Mouse (Mus musculus): ENCODE measurements around the gene Sqor. TPM values are rescaled to one million over a fixed set of nuclear protein-coding genes. Genes with fewer than 3 reads are reported as not detected.

Gene Sqor
- polyA plus RNA-seq, 1 experiment, result 7.9 TPM

DNA sequence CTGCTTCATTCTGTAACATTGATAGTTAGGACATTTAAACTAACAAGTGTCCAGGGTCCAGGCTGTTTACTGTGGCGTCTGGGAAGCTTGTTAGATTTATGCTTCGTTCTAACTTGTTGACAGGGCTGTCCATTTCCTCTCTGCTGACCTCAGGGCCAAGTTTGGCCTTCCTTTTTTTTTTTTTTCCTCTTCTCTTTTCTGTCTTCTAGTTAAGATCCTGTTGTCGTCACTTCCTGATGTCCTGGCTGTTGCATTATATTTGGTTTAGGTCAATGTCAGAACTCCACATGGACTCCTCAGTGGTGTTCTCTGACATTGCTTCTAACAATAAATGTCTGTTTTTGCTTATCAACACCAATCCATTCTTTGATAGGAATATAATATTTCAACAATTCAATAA, 15.4 kb downstream of the Sqor start:
- no peak for DNase-seq (ENCODE audit: low read depth in 1 of 2, low spot score in 2 of 2)
- no peaks in the 10 kb centered on the region for H3K4me1 ChIP-seq (ENCODE audit: control insufficient read depth, insufficient read depth, insufficient read length)
- no peak overlapping the region for H3K4me3 ChIP-seq (ENCODE audit: extremely low read depth, insufficient read depth, insufficient read length)
- TF ChIP-seq CTCF (IDR thresholded peaks at IDR 0.05; ENCODE audit: extremely low read depth, insufficient read depth, insufficient read length, insufficient replicate concordance) (no peak), POLR2A (IDR thresholded peaks at IDR 0.05; ENCODE audit: low read depth, low read length) (no peak)
- WGBS, result 44% methylated on average over 3 of the region's 3 CpGs
- H3K36me3 ChIP-seq (ENCODE audit: control insufficient read depth, insufficient read depth, low read length), result no peaks in the 10 kb centered on the region
- no peaks in the 10 kb centered on the region for H3K27me3 ChIP-seq (ENCODE audit: control insufficient read depth, insufficient read depth, low read length)
- no peak overlapping the region for H3K27ac ChIP-seq (ENCODE audit: insufficient read depth, low read length)

DNA sequence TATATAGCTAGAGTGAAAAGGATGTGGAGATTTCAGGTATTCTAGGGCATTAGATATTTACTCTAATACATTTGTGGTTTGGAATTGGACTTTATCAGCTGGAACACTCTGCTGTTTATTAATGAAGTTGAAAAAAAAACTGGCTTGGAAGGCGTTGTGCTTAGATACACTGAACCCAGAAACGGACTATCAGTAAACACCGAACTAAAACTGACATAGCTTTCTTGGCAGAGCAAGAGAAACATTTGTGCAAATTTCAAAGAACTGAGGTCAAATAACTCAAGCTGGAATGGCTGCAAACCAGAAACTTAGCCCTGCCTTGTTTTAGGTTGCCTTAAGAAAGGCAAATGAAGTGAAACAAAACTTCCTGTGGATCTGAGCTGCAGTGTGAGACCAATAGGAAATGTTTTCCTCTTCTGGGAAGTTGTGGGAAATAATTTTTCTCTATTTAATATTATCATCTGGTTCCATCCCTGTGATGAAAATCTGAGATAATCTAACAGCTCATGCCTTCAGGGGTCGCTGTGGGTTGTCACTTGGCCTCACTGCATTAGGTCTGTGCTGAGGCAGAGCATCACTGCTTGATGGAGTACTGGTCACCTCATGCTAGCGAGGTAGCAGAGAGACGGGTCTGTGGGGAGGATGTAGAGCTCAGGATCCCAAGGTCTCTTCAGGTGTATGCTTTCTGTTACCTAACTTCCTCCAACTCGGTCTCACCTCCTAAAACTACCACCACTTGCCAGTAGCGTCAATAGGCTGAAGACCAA, 16.7 kb downstream of the Sqor start:
- Histone ChIP-seq H3K4me3 (ENCODE audit: extremely low read depth, insufficient read depth, insufficient read length) (no peak overlapping the region), H3K4me1 (ENCODE audit: control insufficient read depth, insufficient read depth, insufficient read length) (no peaks in the 10 kb centered on the region), H3K27me3 (ENCODE audit: control insufficient read depth, insufficient read depth, low read length) (no peaks in the 10 kb centered on the region), H3K36me3 (ENCODE audit: control insufficient read depth, insufficient read depth, low read length) (no peaks in the 10 kb centered on the region), H3K27ac (ENCODE audit: insufficient read depth, low read length) (no peak overlapping the region)
- no peak for DNase-seq (ENCODE audit: low read depth in 1 of 2, low spot score in 2 of 2)
- no peak for TF ChIP-seq POLR2A (IDR thresholded peaks at IDR 0.05; ENCODE audit: low read depth, low read length)
- WGBS, result 75% methylated on average over 8 of the region's 8 CpGs

DNA sequence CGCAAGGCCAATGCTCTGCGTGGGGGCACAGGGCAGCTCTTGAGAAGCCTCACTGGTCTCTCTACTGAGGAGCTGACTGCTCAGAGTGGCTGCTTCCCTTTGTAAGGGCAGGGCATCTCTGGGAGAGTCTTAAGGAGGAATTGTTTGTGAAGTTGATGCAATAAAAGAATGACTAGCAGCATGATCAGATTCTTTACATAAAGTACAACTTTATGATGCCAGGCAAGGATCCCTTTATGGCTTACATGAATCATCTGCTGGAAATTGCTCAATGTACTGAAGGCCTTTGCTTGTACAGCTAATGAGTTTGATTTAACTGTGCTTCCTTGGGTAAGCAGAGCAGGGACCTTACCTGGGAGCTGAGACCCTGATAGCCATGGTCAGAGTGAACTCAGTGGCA, 18.7 kb downstream of the Sqor start:
- WGBS, result 94% methylated on average over 2 of the region's 2 CpGs
- H3K27ac ChIP-seq (ENCODE audit: insufficient read depth, low read length), result no peak overlapping the region
- H3K27me3 ChIP-seq (ENCODE audit: control insufficient read depth, insufficient read depth, low read length), result no peaks in the 10 kb centered on the region
- DNase-seq (ENCODE audit: low read depth in 1 of 2, low spot score in 2 of 2), result no peak
- no peaks in the 10 kb centered on the region for H3K4me1 ChIP-seq (ENCODE audit: control insufficient read depth, insufficient read depth, insufficient read length)
- TF ChIP-seq POLR2A (IDR thresholded peaks at IDR 0.05; ENCODE audit: low read depth, low read length), result no peak
- no peak for TF ChIP-seq CTCF (IDR thresholded peaks at IDR 0.05; ENCODE audit: extremely low read depth, insufficient read depth, insufficient read length, insufficient replicate concordance)
- H3K4me3 ChIP-seq (ENCODE audit: extremely low read depth, insufficient read depth, insufficient read length), result no peak overlapping the region
- no peaks in the 10 kb centered on the region for H3K36me3 ChIP-seq (ENCODE audit: control insufficient read depth, insufficient read depth, low read length)

DNA sequence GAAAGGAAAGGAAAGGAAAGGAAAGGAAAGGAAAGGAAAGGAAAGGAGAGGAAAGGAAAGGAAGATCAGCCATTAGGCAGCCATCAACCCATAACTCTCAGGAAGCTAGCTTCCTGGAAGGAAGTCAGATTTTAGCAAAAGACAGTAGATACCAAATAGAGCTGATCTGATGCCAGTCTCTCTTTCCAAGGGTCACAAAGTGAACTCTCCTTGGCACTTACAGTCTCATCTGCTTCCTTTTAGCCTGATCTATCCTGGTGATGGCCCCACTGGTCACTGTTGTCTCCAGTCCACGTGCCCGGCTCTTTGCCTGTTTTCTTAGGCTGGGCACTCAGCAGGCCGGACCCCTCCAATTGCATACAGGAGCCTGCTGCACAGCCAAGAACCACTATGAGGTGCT, 19.7 kb downstream of the Sqor start:
- no peak overlapping the region for H3K27ac ChIP-seq (ENCODE audit: insufficient read depth, low read length)
- DNase-seq (ENCODE audit: low read depth in 1 of 2, low spot score in 2 of 2), result no peak
- WGBS, result 93% methylated on average over 3 of the region's 3 CpGs
- H3K4me1 ChIP-seq (ENCODE audit: control insufficient read depth, insufficient read depth, insufficient read length), result no peaks in the 10 kb centered on the region
- no peak overlapping the region for H3K4me3 ChIP-seq (ENCODE audit: extremely low read depth, insufficient read depth, insufficient read length)
- no peaks in the 10 kb centered on the region for H3K27me3 ChIP-seq (ENCODE audit: control insufficient read depth, insufficient read depth, low read length)
- TF ChIP-seq CTCF (IDR thresholded peaks at IDR 0.05; ENCODE audit: extremely low read depth, insufficient read depth, insufficient read length, insufficient replicate concordance) (no peak), POLR2A (IDR thresholded peaks at IDR 0.05; ENCODE audit: low read depth, low read length) (no peak)
- no peaks in the 10 kb centered on the region for H3K36me3 ChIP-seq (ENCODE audit: control insufficient read depth, insufficient read depth, low read length)

DNA sequence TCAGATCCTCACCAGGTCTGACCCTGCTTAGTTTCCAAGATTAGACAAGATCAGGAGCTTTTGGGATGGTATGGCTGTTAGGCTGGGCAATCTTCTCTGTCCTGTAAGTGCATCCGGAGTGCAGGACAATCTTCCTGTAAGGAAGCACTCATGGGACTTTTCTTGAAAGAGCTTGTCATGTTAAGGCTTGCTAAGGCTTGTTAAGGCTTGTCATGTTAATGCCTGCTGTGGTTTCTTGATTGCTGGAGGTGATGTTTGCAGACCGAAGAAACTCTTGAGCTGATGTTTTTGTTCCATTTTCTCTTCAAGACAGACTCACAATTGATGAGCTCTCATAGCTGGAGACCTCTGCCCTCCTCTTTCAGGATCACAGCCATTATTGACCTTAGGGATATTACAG, 21.1 kb downstream of the Sqor start:
- 92% methylated on average over 2 of the region's 2 CpGs for WGBS
- DNase-seq (ENCODE audit: low read depth in 1 of 2, low spot score in 2 of 2), result no peak
- H3K36me3 ChIP-seq (ENCODE audit: control insufficient read depth, insufficient read depth, low read length), result no peaks in the 10 kb centered on the region
- no peaks in the 10 kb centered on the region for H3K4me1 ChIP-seq (ENCODE audit: control insufficient read depth, insufficient read depth, insufficient read length)
- no peak overlapping the region for H3K4me3 ChIP-seq (ENCODE audit: extremely low read depth, insufficient read depth, insufficient read length)
- H3K27me3 ChIP-seq (ENCODE audit: control insufficient read depth, insufficient read depth, low read length), result no peaks in the 10 kb centered on the region
- TF ChIP-seq POLR2A (IDR thresholded peaks at IDR 0.05; ENCODE audit: low read depth, low read length) (no peak), CTCF (IDR thresholded peaks at IDR 0.05; ENCODE audit: extremely low read depth, insufficient read depth, insufficient read length, insufficient replicate concordance) (no peak)
- H3K27ac ChIP-seq (ENCODE audit: insufficient read depth, low read length), result no peak overlapping the region

DNA sequence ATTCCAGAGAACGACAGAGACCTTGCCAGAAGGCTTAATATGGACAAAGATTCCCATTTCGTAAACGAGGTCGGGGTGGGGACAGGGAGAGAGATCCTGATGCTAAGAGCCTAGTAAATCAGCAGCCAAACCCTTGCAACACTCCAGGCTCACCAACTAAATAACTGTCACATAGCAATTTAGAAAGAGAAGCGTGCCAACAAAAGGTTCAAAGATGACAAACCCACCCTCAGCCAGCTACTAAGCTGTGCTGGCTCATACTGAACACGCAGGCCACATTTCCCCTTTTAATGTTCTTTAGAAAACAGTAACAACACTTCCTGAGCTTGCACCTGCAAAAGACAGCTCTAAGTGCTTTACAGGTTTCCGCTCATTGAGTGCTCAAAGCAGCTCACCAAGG, 24.3 kb downstream of the Sqor start:
- Histone ChIP-seq H3K4me1 (ENCODE audit: control insufficient read depth, insufficient read depth, insufficient read length) (no peaks in the 10 kb centered on the region), H3K27ac (ENCODE audit: insufficient read depth, low read length) (no peak overlapping the region), H3K27me3 (ENCODE audit: control insufficient read depth, insufficient read depth, low read length) (no peaks in the 10 kb centered on the region), H3K4me3 (ENCODE audit: extremely low read depth, insufficient read depth, insufficient read length) (no peak overlapping the region), H3K36me3 (ENCODE audit: control insufficient read depth, insufficient read depth, low read length) (no peaks in the 10 kb centered on the region)
- TF ChIP-seq CTCF (IDR thresholded peaks at IDR 0.05; ENCODE audit: extremely low read depth, insufficient read depth, insufficient read length, insufficient replicate concordance) (no peak), POLR2A (IDR thresholded peaks at IDR 0.05; ENCODE audit: low read depth, low read length) (no peak)
- DNase-seq (ENCODE audit: low read depth in 1 of 2, low spot score in 2 of 2), result no peak
- 41% methylated on average over 7 of the region's 7 CpGs for WGBS

DNA sequence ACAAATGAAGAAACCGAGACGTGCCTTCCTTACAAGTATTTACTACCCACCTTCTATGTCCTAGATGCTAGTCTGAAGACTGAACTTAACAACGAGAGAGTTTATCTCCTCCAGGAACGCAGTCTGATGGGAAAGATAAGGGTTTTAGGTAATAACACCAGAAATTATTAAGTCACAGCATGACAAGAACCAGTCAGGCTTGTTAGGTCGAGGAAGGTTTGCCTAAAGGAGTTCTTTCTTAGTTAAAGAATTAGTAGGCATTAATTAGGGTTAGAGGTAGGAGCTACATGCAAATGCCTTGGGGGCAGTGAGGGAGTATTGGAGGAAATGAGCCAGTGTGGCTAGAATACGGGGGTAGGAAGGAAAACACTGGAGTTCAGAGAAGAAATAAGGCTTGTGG, 24.7 kb downstream of the Sqor start:
- 19% methylated on average over 6 of the region's 6 CpGs for WGBS
- Histone ChIP-seq H3K27me3 (ENCODE audit: control insufficient read depth, insufficient read depth, low read length) (no peaks in the 10 kb centered on the region), H3K27ac (ENCODE audit: insufficient read depth, low read length) (no peak overlapping the region), H3K4me1 (ENCODE audit: control insufficient read depth, insufficient read depth, insufficient read length) (no peaks in the 10 kb centered on the region), H3K36me3 (ENCODE audit: control insufficient read depth, insufficient read depth, low read length) (no peaks in the 10 kb centered on the region), H3K4me3 (ENCODE audit: extremely low read depth, insufficient read depth, insufficient read length) (no peak overlapping the region)
- no peak for TF ChIP-seq CTCF (IDR thresholded peaks at IDR 0.05; ENCODE audit: extremely low read depth, insufficient read depth, insufficient read length, insufficient replicate concordance)
- DNase-seq (ENCODE audit: low read depth in 1 of 2, low spot score in 2 of 2), result no peak

All from spleen, adult 2 months (tissue).